Mouse (Mus musculus): ENCODE results near the gene Rgs7bp.

GRCm38 (mm10) chr13:105089276-105089675, 34.5 kb upstream of the Rgs7bp start:
- TF ChIP-seq CTCF (IDR thresholded peaks at IDR 0.05 in 2 of 3, conservative IDR thresholded peaks at IDR 0.05 in 1 of 3; ENCODE audit: control insufficient read depth in 1 of 3, insufficient read depth in 1 of 3, low read depth in 2 of 3, low read length in 3 of 3, poor library complexity in 1 of 3, severe bottlenecking in 1 of 3) (no peak), POLR2A (IDR thresholded peaks at IDR 0.05; ENCODE audit: control insufficient read depth in 1 of 2, insufficient read depth in 1 of 2, low read depth in 1 of 2, low read length in 2 of 2, poor library complexity in 1 of 2) (no peak), TBP (IDR thresholded peaks at IDR 0.05; ENCODE audit: low read depth, low read length) (no peak), HCFC1 (IDR thresholded peaks at IDR 0.05; ENCODE audit: low read depth, low read length) (no peak), KAT2A (conservative IDR thresholded peaks at IDR 0.05; ENCODE audit: low read depth, low read length) (no peak), MAFK (IDR thresholded peaks at IDR 0.05; ENCODE audit: borderline replicate concordance, low read depth, low read length) (no peak), POLR2AphosphoS2 (IDR thresholded peaks at IDR 0.05; ENCODE audit: low read length) (no peak), SIN3A (IDR thresholded peaks at IDR 0.05; ENCODE audit: low read length) (no peak), TAL1 (IDR thresholded peaks at IDR 0.05; ENCODE audit: low read length) (no peak)

All from MEL (cell line).